Mouse (Mus musculus): ENCODE measurements around the gene Ifit2. TPM values are rescaled to one million over a fixed set of nuclear protein-coding genes. Genes with fewer than 3 reads are reported as not detected.
A peak's percentile ranks its signal among the peaks of the same experiment; 100 is the strongest.

Gene Ifit2
- polyA plus RNA-seq, 1 experiment from 2014 or later: 7.7 TPM

DNA sequence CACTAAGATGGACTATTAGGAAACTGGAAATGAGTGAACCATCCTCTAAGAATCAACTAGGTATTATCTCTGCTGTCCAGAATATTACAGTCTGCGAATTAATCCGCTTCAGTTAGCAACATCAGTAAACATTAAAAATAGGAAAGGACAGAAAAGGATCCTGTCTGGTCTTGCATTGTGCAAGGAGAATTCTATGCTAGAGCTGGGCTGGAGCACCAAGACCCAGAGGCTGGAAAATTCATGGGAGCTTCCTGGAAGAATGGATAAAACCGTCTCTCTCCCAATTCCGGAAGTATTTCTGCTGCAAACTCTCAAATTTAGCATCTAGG, 325 bp upstream of the Ifit2 start:
- Histone ChIP-seq H3K27me3 (no peaks in the 10 kb centered on the region), H3K9ac (no peak overlapping the region), H3K4me1 (replicated peaks) (peaks cover 24% of the 10 kb centered on the region), H3K36me3 (no peaks in the 10 kb centered on the region), H3K4me3 (peak overlapping the region; percentile 58), H3K9me3 (replicated peaks) (no peaks in the 10 kb centered on the region), H3K27ac (peak overlapping the region; percentile 69; the same call in 1 of the 2 replicates), H3K4me2 (peak overlapping the region; percentile 71)
- 30% methylated on average over 4 of the region's 4 CpGs for WGBS
- ATAC-seq (replicated peaks; ENCODE audit: insufficient number of reproducible peaks, insufficient read depth, low FRiP score, low read depth): no peak

DNA sequence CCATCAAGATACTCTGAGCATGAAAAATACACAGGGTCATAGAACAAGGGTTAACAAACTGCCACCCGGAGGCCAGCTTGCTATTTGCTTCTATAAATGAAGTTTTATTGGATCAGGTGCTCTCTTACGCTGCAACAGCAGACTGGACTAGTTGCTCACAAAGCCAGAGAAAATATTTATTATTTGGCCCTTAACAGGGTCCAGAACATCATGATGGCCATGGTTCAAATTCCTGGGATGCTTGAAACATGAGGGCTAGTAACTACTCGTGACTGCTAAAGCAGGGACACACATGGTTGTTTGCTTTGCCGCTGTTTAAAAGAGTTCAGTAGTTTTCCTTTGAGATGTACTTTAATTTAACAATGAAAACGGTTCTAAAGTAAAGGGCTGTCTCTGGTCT, 1.5 kb downstream of the Ifit2 start:
- Histone ChIP-seq H3K9ac (no peak overlapping the region), H3K36me3 (no peaks in the 10 kb centered on the region), H3K4me1 (replicated peaks) (peaks cover 24% of the 10 kb centered on the region), H3K9me3 (replicated peaks) (no peaks in the 10 kb centered on the region), H3K4me3 (peak overlapping the region; percentile 27), H3K4me2 (peak overlapping the region; percentile 45), H3K27me3 (no peaks in the 10 kb centered on the region), H3K27ac (peak overlapping the region; percentile 81)
- 28% methylated on average over 5 of the region's 5 CpGs for WGBS
- ATAC-seq (replicated peaks; ENCODE audit: insufficient number of reproducible peaks, insufficient read depth, low FRiP score, low read depth): no peak

DNA sequence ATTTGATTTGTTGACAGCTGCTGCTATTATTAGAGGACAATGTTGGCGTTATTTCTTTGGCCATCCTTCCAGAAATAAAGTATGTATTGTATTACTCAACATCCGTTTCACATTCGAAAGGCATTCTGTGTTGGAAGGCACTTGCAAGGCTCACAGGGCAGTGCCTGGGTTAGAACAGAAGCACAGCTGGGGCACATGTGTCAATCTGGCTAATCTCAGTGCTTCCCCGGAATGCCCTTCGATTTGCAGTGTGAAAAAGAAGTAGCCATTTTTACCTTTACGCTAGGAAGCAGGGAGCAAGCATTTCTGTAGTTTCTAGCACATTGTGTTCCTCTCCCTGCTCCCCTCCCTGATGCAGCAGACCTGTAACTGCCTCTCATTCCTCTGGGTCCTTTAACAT, 2.5 kb downstream of the Ifit2 start:
- 31% methylated on average over 6 of the region's 6 CpGs for WGBS
- Histone ChIP-seq H3K4me3 (no peak overlapping the region), H3K27ac (peak overlapping the region; percentile 81), H3K4me1 (replicated peaks) (peaks cover 24% of the 10 kb centered on the region), H3K27me3 (no peaks in the 10 kb centered on the region), H3K9ac (0 out of 2 replicates have a peak overlapping the region, but pooled peaks have one; percentile 2), H3K9me3 (replicated peaks) (no peaks in the 10 kb centered on the region), H3K36me3 (no peaks in the 10 kb centered on the region), H3K4me2 (peak overlapping the region; percentile 45)
- ATAC-seq (replicated peaks; ENCODE audit: insufficient number of reproducible peaks, insufficient read depth, low FRiP score, low read depth): no peak

DNA sequence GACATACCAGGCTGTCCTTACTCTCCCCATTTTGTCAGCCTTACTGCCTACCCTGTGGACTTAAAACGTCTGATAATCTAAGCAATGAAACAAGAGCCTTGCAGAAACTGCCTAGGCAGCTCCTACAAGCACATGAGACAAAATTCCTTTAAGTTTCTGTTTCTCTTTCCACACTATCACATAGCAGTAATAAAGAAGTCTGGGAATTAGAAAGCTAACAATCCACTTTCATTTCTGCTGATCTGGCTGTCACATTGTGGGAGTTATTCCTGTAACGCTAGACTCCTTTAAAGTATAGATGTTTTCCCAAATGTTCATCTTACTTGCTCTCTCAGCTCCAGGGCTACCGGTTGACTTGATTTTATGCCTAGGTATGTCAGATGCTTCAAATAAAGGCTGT, 3.0 kb downstream of the Ifit2 start:
- WGBS: 48% methylated on average over 3 of the region's 3 CpGs
- Histone ChIP-seq H3K4me2 (peak overlapping the region; percentile 45), H3K4me1 (replicated peaks) (peaks cover 24% of the 10 kb centered on the region), H3K9me3 (replicated peaks) (no peaks in the 10 kb centered on the region), H3K4me3 (no peak overlapping the region), H3K27ac (peak overlapping the region; percentile 81), H3K9ac (no peak overlapping the region), H3K36me3 (no peaks in the 10 kb centered on the region), H3K27me3 (no peaks in the 10 kb centered on the region)
- no peak for ATAC-seq (replicated peaks; ENCODE audit: insufficient number of reproducible peaks, insufficient read depth, low FRiP score, low read depth)

DNA sequence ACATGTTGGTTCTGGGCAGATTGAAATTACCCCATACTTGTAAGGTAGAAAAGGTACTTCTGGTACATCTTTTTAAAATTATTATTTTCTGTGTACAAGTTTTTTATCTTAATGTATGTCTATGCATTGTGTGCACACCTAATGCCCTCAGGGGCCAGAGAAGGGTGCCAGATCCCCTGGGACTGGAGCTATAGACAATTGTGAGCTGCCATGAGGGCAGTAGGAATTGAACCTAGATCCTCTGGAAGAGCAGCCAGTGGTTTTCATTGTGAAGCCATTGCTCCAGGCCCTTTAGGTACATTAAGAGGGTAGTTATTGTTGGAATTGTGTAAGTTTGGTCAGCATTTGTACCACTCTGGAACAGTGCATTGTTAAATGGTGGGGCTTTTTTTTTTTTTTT, 3.6 kb downstream of the Ifit2 start:
- Histone ChIP-seq H3K4me3 (no peak overlapping the region), H3K27me3 (no peaks in the 10 kb centered on the region), H3K9me3 (replicated peaks) (no peaks in the 10 kb centered on the region), H3K36me3 (no peaks in the 10 kb centered on the region), H3K4me1 (replicated peaks) (peaks cover 24% of the 10 kb centered on the region), H3K9ac (no peak overlapping the region), H3K27ac (peak overlapping the region; percentile 81; the same call in 1 of the 2 replicates), H3K4me2 (no peak overlapping the region)
- no peak for ATAC-seq (replicated peaks; ENCODE audit: insufficient number of reproducible peaks, insufficient read depth, low FRiP score, low read depth)

DNA sequence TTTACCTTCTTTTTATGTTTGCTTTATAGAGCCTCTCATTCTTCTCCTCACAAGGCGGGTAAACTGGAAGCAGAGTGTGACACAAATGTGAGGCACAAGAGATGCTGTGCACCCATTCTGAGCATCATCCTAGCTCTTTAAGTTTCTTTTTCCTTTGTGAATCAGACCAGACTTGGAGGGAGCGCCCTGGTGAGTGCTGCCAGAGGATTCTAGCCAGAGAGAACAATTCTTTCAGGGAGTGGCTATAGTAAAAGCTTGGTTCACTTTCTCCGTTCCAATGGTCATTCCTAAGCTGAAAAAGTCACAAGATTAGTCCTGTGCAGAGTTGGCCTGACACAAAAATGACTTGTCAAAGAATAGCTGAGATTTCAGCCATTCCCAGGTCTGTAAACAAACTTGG, 6.1 kb downstream of the Ifit2 start:
- H3K9ac ChIP-seq: no peak overlapping the region
- no peaks in the 10 kb centered on the region for H3K9me3 ChIP-seq (replicated peaks)
- 58% methylated on average over 3 of the region's 3 CpGs for WGBS
- no peak overlapping the region for H3K4me2 ChIP-seq
- H3K4me1 ChIP-seq (replicated peaks): peaks cover 21% of the 10 kb centered on the region
- no peaks in the 10 kb centered on the region for H3K27me3 ChIP-seq
- 0 out of 2 replicates have a peak overlapping the region, but pooled peaks have one; percentile 1 for H3K27ac ChIP-seq
- no peak overlapping the region for H3K4me3 ChIP-seq
- no peaks in the 10 kb centered on the region for H3K36me3 ChIP-seq
- ATAC-seq (replicated peaks; ENCODE audit: insufficient number of reproducible peaks, insufficient read depth, low FRiP score, low read depth): no peak

DNA sequence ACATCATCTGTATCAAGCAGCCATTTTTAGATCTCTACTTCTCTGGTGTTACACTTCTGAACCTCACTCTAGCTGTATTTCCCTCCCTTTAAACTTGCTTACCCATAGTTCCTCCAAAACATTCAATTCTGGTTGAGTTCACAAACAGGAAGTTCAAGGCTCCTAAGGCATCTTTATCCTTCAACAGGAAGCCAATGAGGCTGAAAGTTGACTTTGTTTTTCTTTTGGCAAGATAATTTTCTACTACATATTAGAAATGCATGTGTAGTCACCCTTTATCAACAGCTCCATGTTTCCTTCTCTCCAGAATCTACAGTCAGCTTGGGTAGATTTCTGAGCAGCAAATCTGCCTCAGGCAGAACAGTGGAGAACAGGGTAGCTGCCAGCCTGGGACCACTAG, 12.1 kb downstream of the Ifit2 start:
- no peak for ATAC-seq (replicated peaks; ENCODE audit: insufficient number of reproducible peaks, insufficient read depth, low FRiP score, low read depth)
- no peak overlapping the region for H3K27ac ChIP-seq
- no peak overlapping the region for H3K9ac ChIP-seq
- H3K27me3 ChIP-seq: no peaks in the 10 kb centered on the region
- H3K4me2 ChIP-seq: no peak overlapping the region
- H3K4me3 ChIP-seq: no peak overlapping the region
- no peaks in the 10 kb centered on the region for H3K36me3 ChIP-seq
- no peaks in the 10 kb centered on the region for H3K9me3 ChIP-seq (replicated peaks)
- H3K4me1 ChIP-seq (replicated peaks): no peaks in the 10 kb centered on the region

DNA sequence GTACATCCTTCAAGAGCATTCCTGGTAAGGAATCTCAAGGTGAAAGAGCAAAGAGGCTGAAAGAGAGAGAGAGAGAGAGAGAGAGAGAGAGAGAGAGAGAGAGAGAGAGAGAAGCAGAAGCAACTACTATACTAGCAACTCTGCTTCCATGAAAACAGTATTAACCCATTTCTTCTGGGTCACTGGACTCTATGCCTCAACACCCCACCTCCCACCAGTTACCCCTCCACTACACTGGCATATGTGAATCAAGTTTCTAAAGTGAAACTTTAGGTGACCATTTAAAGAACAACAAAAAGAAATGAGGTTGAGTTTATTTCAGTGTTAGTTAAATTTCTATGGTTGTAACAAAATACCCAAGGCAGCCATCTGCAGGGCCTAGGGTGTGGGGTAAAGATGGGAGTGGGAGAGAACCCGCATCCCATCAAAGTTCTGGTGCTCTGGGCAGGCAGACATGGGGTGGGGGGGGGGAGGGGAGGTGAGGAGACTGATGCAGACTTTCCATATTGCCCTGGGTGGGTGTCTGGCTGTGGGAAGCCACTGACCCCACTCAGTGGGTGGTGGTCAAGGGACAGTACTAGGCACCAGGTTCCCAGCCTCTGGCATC, 15.8 kb downstream of the Ifit2 start:
- Histone ChIP-seq H3K27me3 (no peaks in the 10 kb centered on the region), H3K4me3 (no peak overlapping the region), H3K27ac (no peak overlapping the region), H3K4me2 (no peak overlapping the region), H3K9ac (no peak overlapping the region), H3K36me3 (no peaks in the 10 kb centered on the region), H3K9me3 (replicated peaks) (no peaks in the 10 kb centered on the region), H3K4me1 (replicated peaks) (peaks cover 10% of the 10 kb centered on the region)
- no peak for ATAC-seq (replicated peaks; ENCODE audit: insufficient number of reproducible peaks, insufficient read depth, low FRiP score, low read depth)
- 89% methylated on average over 1 of the region's 1 CpGs for WGBS

DNA sequence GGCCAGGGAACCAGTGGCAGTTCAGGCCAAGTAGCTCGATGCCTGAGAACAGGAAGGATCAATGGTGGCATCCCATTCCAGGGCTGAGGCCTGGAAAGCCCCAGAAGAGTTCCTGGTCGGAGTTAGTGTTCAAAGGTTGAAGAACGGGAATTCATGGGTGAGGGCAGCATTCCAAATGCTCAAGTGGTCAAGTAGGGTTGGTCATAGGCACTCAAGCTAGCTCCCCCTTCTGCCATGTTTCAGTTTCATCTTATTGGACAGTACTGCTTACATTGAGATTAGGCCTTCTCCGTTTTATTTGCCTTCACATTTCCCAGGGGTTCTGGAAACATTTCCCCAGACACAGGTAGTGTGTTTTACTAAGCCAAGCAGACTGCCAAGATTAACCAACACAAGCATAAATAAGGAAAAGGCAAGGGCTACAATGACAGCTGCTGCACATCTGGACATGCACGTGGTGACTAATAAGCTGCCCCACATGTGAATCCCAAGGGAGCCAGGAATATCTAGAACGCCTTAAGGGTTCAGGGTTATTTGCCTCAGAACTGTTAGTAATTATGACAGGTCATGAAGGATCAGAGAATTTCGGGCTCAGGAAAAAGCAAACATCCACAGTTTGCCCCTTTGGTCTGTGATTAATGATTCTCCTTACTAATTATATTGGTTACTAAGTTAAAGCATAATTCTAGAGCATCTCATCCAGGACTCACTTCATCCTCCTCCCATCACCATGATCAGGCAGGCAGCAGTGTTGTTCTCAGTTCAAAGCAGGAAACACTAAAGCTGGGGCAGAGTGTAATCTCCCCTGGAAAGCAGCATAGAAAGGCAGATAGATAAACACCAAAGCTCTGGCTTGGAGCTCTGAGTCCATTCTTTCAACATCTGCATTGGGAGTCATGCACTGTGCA, 18.7 kb downstream of the Ifit2 start:
- peaks cover 10% of the 10 kb centered on the region for H3K4me1 ChIP-seq (replicated peaks)
- no peaks in the 10 kb centered on the region for H3K27me3 ChIP-seq
- H3K27ac ChIP-seq: no peak overlapping the region
- 69% methylated on average over 7 of the region's 7 CpGs for WGBS
- no peak overlapping the region for H3K4me3 ChIP-seq
- no peaks in the 10 kb centered on the region for H3K36me3 ChIP-seq
- no peak overlapping the region for H3K4me2 ChIP-seq
- ATAC-seq (replicated peaks; ENCODE audit: insufficient number of reproducible peaks, insufficient read depth, low FRiP score, low read depth): no peak
- no peaks in the 10 kb centered on the region for H3K9me3 ChIP-seq (replicated peaks)
- no peak overlapping the region for H3K9ac ChIP-seq

DNA sequence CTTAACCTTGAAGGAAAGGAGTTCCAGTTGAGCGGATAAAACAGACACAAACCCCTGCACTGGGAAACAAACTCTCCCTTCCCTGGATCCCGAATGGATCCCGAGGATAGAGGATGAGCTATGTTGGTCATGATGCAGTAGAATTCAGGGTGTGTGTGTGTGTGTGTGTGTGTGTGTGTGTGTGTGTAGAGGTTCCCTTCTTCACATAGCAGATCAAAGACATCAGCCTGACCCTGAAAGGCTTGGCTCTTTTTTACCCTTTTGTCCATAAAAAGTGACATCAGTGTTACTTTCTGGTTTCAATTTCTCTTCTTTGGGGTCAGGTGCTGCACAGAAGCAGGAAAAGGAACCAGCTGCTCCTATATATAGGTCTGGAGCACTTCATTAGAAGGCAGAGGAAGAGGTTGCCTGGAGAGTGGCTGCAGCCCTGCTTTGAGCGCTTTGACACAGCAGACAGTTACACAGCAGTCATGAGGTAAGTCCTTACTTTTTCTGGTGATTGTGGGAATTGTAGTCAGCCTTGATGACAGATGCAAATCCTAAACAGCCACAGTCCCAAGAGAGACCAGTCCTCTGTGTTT, 19.5 kb downstream of the Ifit2 start:
- WGBS: 54% methylated on average over 4 of the region's 4 CpGs
- no peaks in the 10 kb centered on the region for H3K27me3 ChIP-seq
- peaks cover 10% of the 10 kb centered on the region for H3K4me1 ChIP-seq (replicated peaks)
- no peak overlapping the region for H3K9ac ChIP-seq
- no peak for ATAC-seq (replicated peaks; ENCODE audit: insufficient number of reproducible peaks, insufficient read depth, low FRiP score, low read depth)
- H3K36me3 ChIP-seq: no peaks in the 10 kb centered on the region
- H3K4me3 ChIP-seq: no peak overlapping the region
- no peak overlapping the region for H3K4me2 ChIP-seq
- no peak overlapping the region for H3K27ac ChIP-seq
- H3K9me3 ChIP-seq (replicated peaks): no peaks in the 10 kb centered on the region

DNA sequence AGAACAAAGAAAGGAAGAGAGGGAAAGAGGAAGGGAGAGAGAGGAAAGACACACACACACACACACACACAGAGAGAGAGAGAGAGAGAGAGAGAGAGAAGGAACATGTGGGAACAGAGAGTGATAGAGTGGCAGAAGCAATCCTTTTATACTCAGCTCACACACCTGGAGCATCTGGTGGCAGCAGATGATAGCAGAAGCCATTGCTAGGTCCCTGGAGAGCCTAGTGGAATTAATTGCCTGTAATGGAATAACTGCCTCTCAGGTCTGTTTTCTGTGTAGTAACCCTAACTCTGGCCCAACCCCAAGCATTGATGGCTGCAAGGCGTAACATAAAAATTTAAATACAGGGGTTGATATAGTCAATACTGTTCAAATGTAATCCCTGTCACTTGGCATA, 20.6 kb downstream of the Ifit2 start:
- Histone ChIP-seq H3K9ac (no peak overlapping the region), H3K4me2 (no peak overlapping the region), H3K36me3 (no peaks in the 10 kb centered on the region), H3K4me3 (no peak overlapping the region), H3K4me1 (replicated peaks) (peaks cover 10% of the 10 kb centered on the region), H3K27ac (no peak overlapping the region), H3K9me3 (replicated peaks) (no peaks in the 10 kb centered on the region), H3K27me3 (no peaks in the 10 kb centered on the region)
- no peak for ATAC-seq (replicated peaks; ENCODE audit: insufficient number of reproducible peaks, insufficient read depth, low FRiP score, low read depth)
- WGBS: 93% methylated on average over 1 of the region's 1 CpGs
